Mouse (Mus musculus) spleen, adult 2 months (tissue): ENCODE data around the gene Chrm3.

ENCODE experiments used
- CTCF ChIP-seq: fragments of 200-500 bp; IDR thresholded peaks from 2 replicates; pipeline ENCODE4 v1.5.1; 2011; ENCODE audit warnings: mild to moderate bottlenecking, inconsistent platforms; ENCODE audit not compliant: insufficient read depth, insufficient read length, insufficient replicate concordance; ENCODE audit errors: extremely low read depth
- POLR2A ChIP-seq: fragments of 200-500 bp; IDR thresholded peaks from 2 replicates; pipeline ENCODE4 v1.6.1; 2011; ENCODE audit warnings: low read depth, low read length, inconsistent platforms

DNA sequence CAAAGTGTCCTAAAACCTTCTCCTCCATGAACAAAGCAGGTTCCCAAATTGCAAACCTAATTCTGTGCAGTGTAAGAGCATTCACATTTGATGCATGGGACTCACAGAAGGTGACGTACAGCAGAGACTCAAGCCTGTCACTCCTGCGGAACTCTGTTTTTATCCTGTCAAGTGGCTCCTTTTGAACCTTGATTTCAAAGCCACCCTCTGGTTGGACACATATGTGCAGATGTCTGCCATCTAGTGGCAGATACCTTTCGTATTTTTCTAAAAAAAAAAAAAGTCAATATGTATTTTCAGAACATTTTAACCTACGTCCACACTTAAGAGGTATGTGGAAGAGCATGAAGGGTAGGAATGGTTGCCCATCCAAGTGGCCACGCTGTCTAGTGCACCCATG is 16.3 kb downstream of the Chrm3 start:
- TF ChIP-seq CTCF (no peak), POLR2A (no peak)
